Comparison of ENCODE assay signal across 14 mouse cellular contexts in the genomic region with DNA sequence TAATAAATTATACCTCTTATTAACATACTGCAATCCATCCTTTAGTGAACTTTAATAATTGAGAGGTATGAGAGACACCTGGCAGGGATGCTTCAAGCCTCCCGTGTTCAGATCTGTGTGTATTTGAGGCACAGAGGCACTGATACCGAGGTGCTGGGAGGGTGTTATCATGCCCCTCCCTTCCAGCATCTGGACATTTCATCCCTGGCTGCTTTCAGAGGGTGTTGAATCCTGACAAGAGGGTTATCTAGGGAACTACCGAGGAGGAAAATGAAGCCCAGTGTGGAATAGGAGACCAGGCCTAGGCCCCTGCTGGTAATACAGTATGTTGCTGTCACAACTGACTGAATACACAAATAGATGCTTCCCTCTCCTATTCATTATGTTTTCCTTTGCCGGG.
DNase-seq lines count a peak whose midpoint lies in the region; ATAC-seq lines count a peak whose summit lies in the region.
"Had no signal": no experiment of that assay in that cellular context is flagged by ENCODE, and none has a peak within 500 bp of the region (broad histone marks: within the 10 kb centered on the region; RNA-seq: fewer than 3 reads in every experiment).

No protein-coding gene starts in this region.

- H3K27me3 ChIP-seq in forebrain, embryonic 11.5 days (ENCODE audit: control insufficient read depth, insufficient read depth, low read length), result no peaks in the 10 kb centered on the region
- no peaks in the 10 kb centered on the region for H3K27me3 ChIP-seq in forebrain, embryonic 10.5 days (ENCODE audit: poor library complexity, severe bottlenecking)
- no peaks in the 10 kb centered on the region for H3K27me3 ChIP-seq in forebrain, embryonic 13.5 days
- no peaks in the 10 kb centered on the region for H3K27me3 ChIP-seq in midbrain, embryonic 14.5 days (ENCODE audit: control insufficient read depth, insufficient read depth, low read length)
- no peaks in the 10 kb centered on the region for H3K27me3 ChIP-seq in liver, embryonic 12.5 days (replicated peaks)
- H3K27me3 ChIP-seq: lung, embryonic 15.5 days had no signal

- no peak overlapping the region for H3K4me3 ChIP-seq in forebrain, embryonic 11.5 days (ENCODE audit: low read depth, low read length)
- no peak overlapping the region for H3K4me3 ChIP-seq in forebrain, embryonic 10.5 days
- no peak overlapping the region for H3K4me3 ChIP-seq in forebrain, embryonic 13.5 days
- no peak overlapping the region for H3K4me3 ChIP-seq in midbrain, embryonic 14.5 days (replicated peaks; ENCODE audit: low read depth, low read length)
- no peak overlapping the region for H3K4me3 ChIP-seq in liver, embryonic 12.5 days
- H3K4me3 ChIP-seq: lung, embryonic 15.5 days had no signal

- no peak for DNase-seq in forebrain, embryonic 11.5 days (ENCODE audit: low spot score)
- DNase-seq in forebrain, embryonic 10.5 days (ENCODE audit: extremely low spot score, low spot score), result no peak
- peak; percentile 67 for DNase-seq in brain, adult 2 months (ENCODE audit: low read depth, low spot score)
- DNase-seq in midbrain, embryonic 14.5 days, result peak; percentile 41
- no peak for DNase-seq in testis, postnatal 14 days (ENCODE audit: low spot score)
- no peak for DNase-seq in right cerebral cortex, postnatal 14 days
- DNase-seq: heart, adult 11 months; heart, postnatal 14 days; kidney, adult 18-20 months; layer of hippocampus, postnatal 36 days; thymus, adult 18-20 months had no signal

- ATAC-seq in forebrain, embryonic 11.5 days (replicated peaks; ENCODE audit: low FRiP score), result peak; percentile 58; the same call in 1 of the 2 replicates
- ATAC-seq in forebrain, embryonic 13.5 days, result peak; percentile 82
- ATAC-seq in midbrain, embryonic 14.5 days (ENCODE audit: low FRiP score, low TSS enrichment), result peak; percentile 62
- ATAC-seq in liver, embryonic 12.5 days, result no peak

- H3K4me1 ChIP-seq in forebrain, embryonic 11.5 days (replicated peaks; ENCODE audit: control insufficient read depth, insufficient read depth, low read length), result no peaks in the 10 kb centered on the region; the same call in 1 of the 2 replicates
- peaks cover 6% of the 10 kb centered on the region for H3K4me1 ChIP-seq in forebrain, embryonic 10.5 days
- H3K4me1 ChIP-seq in forebrain, embryonic 13.5 days, result peaks cover 26% of the 10 kb centered on the region
- H3K4me1 ChIP-seq in midbrain, embryonic 14.5 days (ENCODE audit: control insufficient read depth, insufficient read depth, low read length), result peaks cover 10% of the 10 kb centered on the region; the same call in 1 of the 2 replicates
- H3K4me1 ChIP-seq in liver, embryonic 12.5 days, result no peaks in the 10 kb centered on the region
- H3K4me1 ChIP-seq: lung, embryonic 15.5 days had no signal

- H3K9me3 ChIP-seq in forebrain, embryonic 11.5 days (ENCODE audit: control insufficient read depth, low read length), result no peaks in the 10 kb centered on the region
- no peaks in the 10 kb centered on the region for H3K9me3 ChIP-seq in forebrain, embryonic 10.5 days
- H3K9me3 ChIP-seq in forebrain, embryonic 13.5 days (replicated peaks), result no peaks in the 10 kb centered on the region
- no peaks in the 10 kb centered on the region for H3K9me3 ChIP-seq in midbrain, embryonic 14.5 days (ENCODE audit: control insufficient read depth, low read length)
- H3K9me3 ChIP-seq in liver, embryonic 12.5 days (replicated peaks), result no peaks in the 10 kb centered on the region
- H3K9me3 ChIP-seq: lung, embryonic 15.5 days had no signal

- no peak overlapping the region; the same call in 1 of the 2 replicates for H3K27ac ChIP-seq in forebrain, embryonic 11.5 days (ENCODE audit: low read depth, low read length)
- no peak overlapping the region for H3K27ac ChIP-seq in forebrain, embryonic 10.5 days
- H3K27ac ChIP-seq in forebrain, embryonic 13.5 days, result peak overlapping the region; percentile 74
- H3K27ac ChIP-seq in midbrain, embryonic 14.5 days (replicated peaks; ENCODE audit: low read depth, low read length), result peak overlapping the region; percentile 28
- H3K27ac ChIP-seq in liver, embryonic 12.5 days, result no peak overlapping the region
- H3K27ac ChIP-seq: lung, embryonic 15.5 days had no signal

- WGBS in forebrain, embryonic 11.5 days, result 54% methylated on average over 4 of the region's 4 CpGs
- WGBS in forebrain, embryonic 10.5 days, result 71% methylated on average over 4 of the region's 4 CpGs
- 37% methylated on average over 4 of the region's 4 CpGs for WGBS in forebrain, embryonic 13.5 days
- 34% methylated on average over 4 of the region's 4 CpGs for WGBS in midbrain, embryonic 14.5 days
- WGBS in liver, embryonic 12.5 days (ENCODE audit: insufficient replicate concordance), result 53% methylated on average over 4 of the region's 4 CpGs

- H3K4me2 ChIP-seq in forebrain, embryonic 11.5 days (ENCODE audit: low read depth, low read length, severe bottlenecking), result no peak overlapping the region
- H3K4me2 ChIP-seq in forebrain, embryonic 13.5 days, result peak overlapping the region; percentile 13; the same call in 1 of the 2 replicates
- no peak overlapping the region for H3K4me2 ChIP-seq in midbrain, embryonic 14.5 days (ENCODE audit: low read length)
- H3K4me2 ChIP-seq in liver, embryonic 12.5 days, result no peak overlapping the region
- H3K4me2 ChIP-seq: lung, embryonic 15.5 days had no signal

- H3K36me3 ChIP-seq in forebrain, embryonic 11.5 days (ENCODE audit: control insufficient read depth, insufficient read depth, low read length), result no peaks in the 10 kb centered on the region
- no peaks in the 10 kb centered on the region for H3K36me3 ChIP-seq in forebrain, embryonic 10.5 days (replicated peaks)
- no peaks in the 10 kb centered on the region for H3K36me3 ChIP-seq in forebrain, embryonic 13.5 days (ENCODE audit: poor library complexity, severe bottlenecking)
- H3K36me3 ChIP-seq in midbrain, embryonic 14.5 days (ENCODE audit: control insufficient read depth, insufficient read depth, low read length), result no peaks in the 10 kb centered on the region
- H3K36me3 ChIP-seq in liver, embryonic 12.5 days, result no peaks in the 10 kb centered on the region
- H3K36me3 ChIP-seq: lung, embryonic 15.5 days had no signal

- no peak overlapping the region for H3K9ac ChIP-seq in forebrain, embryonic 11.5 days (ENCODE audit: low read length)
- 0 out of 2 replicates have a peak overlapping the region, but pooled peaks have one; percentile 30 for H3K9ac ChIP-seq in forebrain, embryonic 13.5 days
- no peak overlapping the region for H3K9ac ChIP-seq in midbrain, embryonic 14.5 days (replicated peaks; ENCODE audit: low read length)
- no peak overlapping the region for H3K9ac ChIP-seq in liver, embryonic 12.5 days
- H3K9ac ChIP-seq: lung, embryonic 15.5 days had no signal

Comparison
In these comparisons a context has a peak if more than half of its experiments do, and no peak if none do; other contexts are left out.
1. H3K27ac ChIP-seq: peak in forebrain, embryonic 13.5 days (single experiment) and midbrain, embryonic 14.5 days (single experiment); none in forebrain, embryonic 11.5 days (single experiment), forebrain, embryonic 10.5 days (single experiment) and liver, embryonic 12.5 days (single experiment).
2. DNase-seq: peak in brain, adult 2 months (single experiment) and midbrain, embryonic 14.5 days (single experiment); none in forebrain, embryonic 11.5 days (single experiment), forebrain, embryonic 10.5 days (single experiment), testis, postnatal 14 days (single experiment) and right cerebral cortex, postnatal 14 days (single experiment).